Mouse (Mus musculus) ovary, adult 18-20 months (tissue): ENCODE measurements around the gene Rab26.

Experiments used
- DNase-seq: peaks from one replicate; pipeline ENCODE4 v3.0.0; 2022; ENCODE audit warnings: low spot score, mixed read lengths

The Rab26 gene

GRCm38 (mm10) chr17:24478663-24479380 lies 55.2 kb downstream of the Rab26 start, which contains the start of gene Mlst8:
Gene Mlst8 (minus strand): TSS chr17:24479078.
- DNase-seq: peak; percentile 92

DNA sequence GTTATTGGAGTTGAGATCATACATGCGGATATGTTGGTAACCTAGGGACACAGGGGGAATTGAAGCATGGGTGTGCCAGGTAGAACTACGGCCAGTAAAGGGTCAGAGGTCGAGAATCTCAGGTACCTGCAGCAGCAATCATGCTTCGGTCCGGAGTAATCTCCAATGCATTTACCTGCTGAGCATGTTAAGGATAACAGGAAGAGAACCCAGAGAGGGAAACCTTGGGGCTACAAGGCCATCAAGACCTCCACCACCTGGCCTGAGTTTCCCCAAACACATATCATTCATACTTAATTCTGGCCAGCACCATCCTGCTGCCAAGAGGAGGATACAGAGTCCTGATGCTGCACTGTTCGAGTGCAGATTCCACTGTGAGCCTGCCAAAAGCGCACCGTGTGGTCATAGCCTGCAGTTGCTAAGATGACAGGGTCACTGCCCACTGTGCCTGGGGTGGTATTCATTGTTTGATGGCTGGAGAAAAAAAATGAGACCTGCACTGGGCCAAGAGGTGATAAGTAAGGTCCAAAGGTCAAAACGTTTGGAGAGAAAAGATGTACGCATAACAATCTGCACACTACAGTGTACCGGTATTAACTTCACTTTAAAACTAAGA lies 55.9 kb downstream of the Rab26 start:
- DNase-seq: no peak
